Mouse (Mus musculus) heart, adult 2 months (tissue): ENCODE results near the gene Krt6a.

Experiments
- CTCF ChIP-seq: fragments of 200-600 bp; IDR thresholded peaks from 2 replicates; pipeline ENCODE4 v1.8.1; 2022; ENCODE audit warnings: antibody characterized with exemption, mild to moderate bottlenecking, moderate library complexity
- EP300 ChIP-seq: fragments of 200-500 bp; IDR thresholded peaks from 2 replicates; pipeline ENCODE4 v1.6.1; 2011; ENCODE audit warnings: low read depth, low read length, control low read depth; ENCODE audit not compliant: insufficient read depth
- POLR2A ChIP-seq: fragments of 200-500 bp; IDR thresholded peaks from 2 replicates; pipeline ENCODE4 v1.6.1; 2011; ENCODE audit warnings: mild to moderate bottlenecking, low read depth, low read length, control low read depth; ENCODE audit not compliant: insufficient read depth

DNA sequence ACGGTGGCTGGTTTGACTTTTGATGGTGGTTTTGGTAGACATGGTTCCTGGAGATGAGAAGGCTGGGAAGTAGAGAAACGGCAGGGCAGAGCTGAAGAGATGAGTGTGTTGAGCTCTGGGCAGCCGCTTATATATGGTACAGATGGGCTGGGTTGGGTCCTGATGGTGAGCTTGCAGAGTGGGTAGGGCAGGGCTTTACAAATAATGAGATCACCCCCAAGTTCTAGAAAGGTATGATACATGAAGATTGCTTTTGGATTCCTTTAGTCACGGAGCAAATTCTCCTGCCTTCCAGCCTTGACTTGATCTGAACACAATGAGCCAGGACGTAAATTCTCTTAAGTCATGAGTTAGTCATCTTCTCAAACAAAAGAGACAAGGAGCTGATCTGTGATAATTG, at the start of gene Krt6a:
- TF ChIP-seq POLR2A, result no peak
- TF ChIP-seq CTCF, result no peak
- no peak for TF ChIP-seq EP300
